Mouse (Mus musculus) lung, embryonic 14.5 days (tissue): ENCODE data around the gene Gm28372. TPM values are rescaled to one million over a fixed set of nuclear protein-coding genes. Genes with fewer than 3 reads are reported as not detected.
A peak's percentile ranks its signal among the peaks of the same experiment; 100 is the strongest.
"Not testable (repeated sequence)": the region's sequence is repeated elsewhere in the genome, so short reads cannot be mapped to it uniquely, and the experiment has no call there.

Experiments used
- ATAC-seq: fragments of 200-750 bp; cut with Nextera tagmentation; 2 replicates; pipeline ENCODE4 v1.8.0; 2017; ENCODE audit warnings: mild to moderate bottlenecking, moderate TSS enrichment, moderate library complexity; ENCODE audit not compliant: insufficient read depth
- DNase-seq: peaks from one replicate; pipeline ENCODE4 v3.0.0-alpha.2; 2015
- H3K27ac ChIP-seq: fragments of 300-500 bp; sonication (generic); 2 replicates; pipeline ENCODE4 v1.5.1; 2014; ENCODE audit warnings: low read depth, mild to moderate bottlenecking, moderate library complexity
- H3K27me3 ChIP-seq: fragments of 300-500 bp; sonication (generic); 2 replicates; pipeline ENCODE4 v1.6.1; 2014; ENCODE audit warnings: low read length, control low read depth; ENCODE audit not compliant: insufficient read depth
- H3K36me3 ChIP-seq: fragments of 300-500 bp; sonication (generic); 2 replicates; pipeline ENCODE4 v1.6.1; 2014; ENCODE audit warnings: control low read depth; ENCODE audit not compliant: insufficient read depth
- H3K4me1 ChIP-seq: fragments of 300-500 bp; sonication (generic); 2 replicates; pipeline ENCODE4 v1.6.1; 2014; ENCODE audit warnings: antibody characterized with exemption, control low read depth; ENCODE audit not compliant: insufficient read depth
- H3K4me2 ChIP-seq: fragments of 300-500 bp; sonication (generic); 2 replicates; pipeline ENCODE4 v1.6.1; 2014; ENCODE audit warnings: mild to moderate bottlenecking
- H3K4me3 ChIP-seq: fragments of 300-500 bp; sonication (generic); 2 replicates; pipeline ENCODE4 v1.5.1; 2014; ENCODE audit warnings: low read depth, low read length
- H3K9ac ChIP-seq: fragments of 300-500 bp; sonication (generic); 2 replicates; pipeline ENCODE4 v1.6.1; 2014
- H3K9me3 ChIP-seq: fragments of 300-500 bp; sonication (generic); 2 replicates; pipeline ENCODE4 v1.6.1; 2016; ENCODE audit warnings: low read depth, low read length, control low read depth
- CTCF ChIP-seq: IDR thresholded peaks from 2 replicates; pipeline ENCODE4 v1.5.1; 2016; ENCODE audit warnings: antibody characterized with exemption, low read depth
- WGBS: fragments of 180-500 bp; shearing (Covaris S2); extraction: QIAGEN DNeasy Blood & Tissue Kit; methylation state at CpG from one replicate; pipeline ENCODE4 v1.1.7; 2014; 5-methylcytosine and 5-hydroxymethylcytosine counted together
- polyA plus RNA-seq: library from polyadenylated mRNA; unstranded; fragments of >200 nt; fragmentation: Nextera tagmentation; extraction: Ambion mirVana; gene quantifications from 2 replicates; pipeline ENCODE4 v1.2.1, GENCODE M21; 2014

Gm28372 gene
- not detected in 2 replicates for polyA plus RNA-seq

- H3K4me3 ChIP-seq: no peak within 1 kb of the TSS
- no peak within 1 kb of the TSS for H3K4me2 ChIP-seq
- no peaks in the 10 kb centered on the region for H3K9me3 ChIP-seq
- no peak for DNase-seq
- H3K4me1 ChIP-seq: no peaks in the 10 kb centered on the region
- H3K27ac ChIP-seq: no peak within 1 kb of the TSS
- ATAC-seq: no peak
- H3K36me3 ChIP-seq: no peaks in the 10 kb centered on the region
- H3K27me3 ChIP-seq: no peaks in the 10 kb centered on the region
- no peak for TF ChIP-seq CTCF
- WGBS: 85% methylated on average over 1 of the region's 1 CpGs
- no peak within 1 kb of the TSS for H3K9ac ChIP-seq
These were observed at the start of gene Gm28372, which contains the start of gene 1700020A23Rik for GRCm38 (mm10) chr2:130404939-130405338. TSS of gene Gm28372 (plus strand) at chr2:130405239. TSS of gene 1700020A23Rik (plus strand) at chr2:130405259.

GRCm38 (mm10) chr2:130357551-130357950, 47.5 kb upstream of the Gm28372 start:
- no peaks in the 10 kb centered on the region for H3K9me3 ChIP-seq
- H3K4me2 ChIP-seq: no peak overlapping the region
- H3K36me3 ChIP-seq: no peaks in the 10 kb centered on the region
- 80% methylated on average over 5 of the region's 5 CpGs for WGBS
- no peak for TF ChIP-seq CTCF
- no peak overlapping the region for H3K9ac ChIP-seq
- H3K27ac ChIP-seq: no peak overlapping the region
- peaks cover 41% of the 10 kb centered on the region for H3K27me3 ChIP-seq
- no peaks in the 10 kb centered on the region for H3K4me1 ChIP-seq
- DNase-seq (no peak), ATAC-seq (no peak)
- H3K4me3 ChIP-seq: no peak overlapping the region

GRCm38 (mm10) chr2:130358852-130359251, 46.2 kb upstream of the Gm28372 start:
- H3K4me1 ChIP-seq: no peaks in the 10 kb centered on the region
- ATAC-seq: no peak
- peaks cover 53% of the 10 kb centered on the region for H3K27me3 ChIP-seq
- TF ChIP-seq CTCF: no peak
- no peak overlapping the region for H3K4me3 ChIP-seq
- WGBS: 16% methylated on average over 5 of the region's 5 CpGs
- no peaks in the 10 kb centered on the region for H3K9me3 ChIP-seq
- H3K36me3 ChIP-seq: no peaks in the 10 kb centered on the region
- no peak for DNase-seq
- no peak overlapping the region for H3K4me2 ChIP-seq
- H3K27ac ChIP-seq: no peak overlapping the region
- no peak overlapping the region for H3K9ac ChIP-seq

GRCm38 (mm10) chr2:130362511-130363026, 42.5 kb upstream of the Gm28372 start:
- WGBS: 4% methylated on average over 14 of the region's 14 CpGs
- no peaks in the 10 kb centered on the region for H3K9me3 ChIP-seq
- no peak overlapping the region for H3K4me3 ChIP-seq
- H3K27ac ChIP-seq: no peak overlapping the region
- no peaks in the 10 kb centered on the region for H3K36me3 ChIP-seq
- H3K4me1 ChIP-seq: 0 out of 2 replicates have a peak, but pooled peaks cover 2% of the 10 kb centered on the region
- H3K9ac ChIP-seq: no peak overlapping the region
- no peak overlapping the region for H3K4me2 ChIP-seq
- ATAC-seq: peak; percentile 36; the same call in 1 of the 2 replicates
- TF ChIP-seq CTCF: peak; percentile 81
- peak; percentile 84 for DNase-seq
- peaks cover 57% of the 10 kb centered on the region for H3K27me3 ChIP-seq

GRCm38 (mm10) chr2:130365211-130366094, 39.6 kb upstream of the Gm28372 start:
- H3K4me2 ChIP-seq: peak overlapping the region; percentile 65
- peak; percentile 27 for TF ChIP-seq CTCF
- ATAC-seq (peak; percentile 51; the same call in 1 of the 2 replicates), DNase-seq (peak; percentile 48)
- H3K27ac ChIP-seq: no peak overlapping the region
- peak overlapping the region; percentile 40 for H3K4me3 ChIP-seq
- H3K9ac ChIP-seq: peak overlapping the region; percentile 42
- H3K9me3 ChIP-seq: no peaks in the 10 kb centered on the region
- no peaks in the 10 kb centered on the region for H3K36me3 ChIP-seq
- peaks cover 36% of the 10 kb centered on the region for H3K27me3 ChIP-seq
- 6% methylated on average over 30 of the region's 30 CpGs for WGBS
- H3K4me1 ChIP-seq: 0 out of 2 replicates have a peak, but pooled peaks cover 2% of the 10 kb centered on the region

- no peak overlapping the region for H3K27ac ChIP-seq
- peaks cover 17% of the 10 kb centered on the region for H3K27me3 ChIP-seq
- no peak for DNase-seq
- TF ChIP-seq CTCF: no peak
- no peaks in the 10 kb centered on the region for H3K36me3 ChIP-seq
- no peak overlapping the region for H3K4me3 ChIP-seq
- no peaks in the 10 kb centered on the region for H3K9me3 ChIP-seq
- H3K9ac ChIP-seq: no peak overlapping the region
- no peak overlapping the region for H3K4me2 ChIP-seq
- 0 out of 2 replicates have a peak, but pooled peaks cover 2% of the 10 kb centered on the region for H3K4me1 ChIP-seq
- 54% methylated on average over 4 of the region's 4 CpGs for WGBS
- no peak for ATAC-seq
These were observed 37.7 kb upstream of the Gm28372 start for GRCm38 (mm10) chr2:130367386-130367785.

GRCm38 (mm10) chr2:130373026-130373425, 32.0 kb upstream of the Gm28372 start:
- not testable (repeated sequence) for DNase-seq, H3K4me1 ChIP-seq, H3K27ac ChIP-seq, ATAC-seq, H3K27me3 ChIP-seq, H3K36me3 ChIP-seq, H3K9me3 ChIP-seq, H3K4me2 ChIP-seq, H3K4me3 ChIP-seq, H3K9ac ChIP-seq
- 18% methylated on average over 1 of the region's 1 CpGs for WGBS
